In genomic region chr13:84570206-84570605, GRCm38 (mm10) we compare ENCODE assay signal across 19 mouse cellular contexts.
DNase-seq lines count a peak whose midpoint lies in the region; ATAC-seq and TF ChIP-seq lines count a peak whose summit lies in the region.
"Had no signal": no experiment of that assay in that cellular context is flagged by ENCODE, and none has a peak within 500 bp of the region (broad histone marks: within the 10 kb centered on the region; RNA-seq: fewer than 3 reads in every experiment).

No protein-coding gene starts in this region.

- DNase-seq in left cerebral cortex, postnatal 4 days: peak; percentile 27
- no peak for DNase-seq in left cerebral cortex, postnatal 10 days (ENCODE audit: extremely low spot score in 1 of 2, low spot score in 2 of 2)
- DNase-seq in forebrain, embryonic 11.5 days (ENCODE audit: low spot score): no peak
- peak; percentile 20 for DNase-seq in forebrain, postnatal 0 days
- no peak for DNase-seq in kidney, adult 8-10 months
- no peak for DNase-seq in kidney, postnatal 14 days
- no peak for DNase-seq in left cerebral cortex, adult 11 months (ENCODE audit: low spot score)
- DNase-seq: adrenal gland, postnatal 14 days; B cell, adult 2 months; cerebellum, adult 8-10 months; gastrocnemius, postnatal 10 days; heart, adult 2 months; kidney, adult 2 months; kidney, postnatal 4 days; lung, adult 18-20 months; lung, postnatal 4 days had no signal

- no peak for TF ChIP-seq CTCF in forebrain, postnatal 0 days (IDR thresholded peaks at IDR 0.05; ENCODE audit: low read depth)

- H3K4me3 ChIP-seq in forebrain, embryonic 11.5 days (ENCODE audit: low read depth, low read length): no peak overlapping the region
- H3K4me3 ChIP-seq in forebrain, postnatal 0 days (ENCODE audit: low read depth, low read length): no peak overlapping the region
- no peak overlapping the region for H3K4me3 ChIP-seq in midbrain, embryonic 13.5 days (replicated peaks)
- H3K4me3 ChIP-seq: embryonic facial prominence, embryonic 15.5 days; heart, adult 2 months; heart, embryonic 15.5 days had no signal

- no peaks in the 10 kb centered on the region for H3K27me3 ChIP-seq in forebrain, embryonic 11.5 days (ENCODE audit: control insufficient read depth, insufficient read depth, low read length)
- H3K27me3 ChIP-seq in forebrain, postnatal 0 days (ENCODE audit: insufficient read depth, low read length): no peaks in the 10 kb centered on the region
- no peaks in the 10 kb centered on the region for H3K27me3 ChIP-seq in midbrain, embryonic 13.5 days
- H3K27me3 ChIP-seq: embryonic facial prominence, embryonic 15.5 days; heart, embryonic 15.5 days had no signal

- no peaks in the 10 kb centered on the region for H3K36me3 ChIP-seq in forebrain, embryonic 11.5 days (ENCODE audit: control insufficient read depth, insufficient read depth, low read length)
- H3K36me3 ChIP-seq in forebrain, postnatal 0 days (ENCODE audit: insufficient read depth): no peaks in the 10 kb centered on the region
- no peaks in the 10 kb centered on the region for H3K36me3 ChIP-seq in midbrain, embryonic 13.5 days
- H3K36me3 ChIP-seq: embryonic facial prominence, embryonic 15.5 days; heart, embryonic 15.5 days had no signal

- intact Hi-C loops in left cerebral cortex, postnatal 4 days (cut with DNase I): no loop called here
- intact Hi-C loops in left cerebral cortex, postnatal 10 days (cut with DNase I): no loop called here

- 34% methylated on average over 2 of the region's 2 CpGs for WGBS in forebrain, embryonic 11.5 days
- WGBS in forebrain, postnatal 0 days: 17% methylated on average over 2 of the region's 2 CpGs
- WGBS in midbrain, embryonic 13.5 days: 31% methylated on average over 2 of the region's 2 CpGs

- peak overlapping the region; percentile 88 for H3K27ac ChIP-seq in forebrain, embryonic 11.5 days (ENCODE audit: low read depth, low read length)
- peak overlapping the region; percentile 83 for H3K27ac ChIP-seq in forebrain, postnatal 0 days (ENCODE audit: low read depth, low read length)
- H3K27ac ChIP-seq in midbrain, embryonic 13.5 days: peak overlapping the region; percentile 82
- H3K27ac ChIP-seq: embryonic facial prominence, embryonic 15.5 days; heart, adult 2 months; heart, embryonic 15.5 days had no signal

- no peak overlapping the region for H3K4me2 ChIP-seq in forebrain, embryonic 11.5 days (ENCODE audit: low read depth, low read length, severe bottlenecking)
- H3K4me2 ChIP-seq in forebrain, postnatal 0 days (ENCODE audit: low read depth): no peak overlapping the region
- no peak overlapping the region for H3K4me2 ChIP-seq in midbrain, embryonic 13.5 days (replicated peaks)
- H3K4me2 ChIP-seq: embryonic facial prominence, embryonic 15.5 days; heart, embryonic 15.5 days had no signal

- no peaks in the 10 kb centered on the region for H3K9me3 ChIP-seq in forebrain, embryonic 11.5 days (ENCODE audit: control insufficient read depth, low read length)
- no peaks in the 10 kb centered on the region for H3K9me3 ChIP-seq in forebrain, postnatal 0 days (ENCODE audit: low read length)
- no peaks in the 10 kb centered on the region for H3K9me3 ChIP-seq in midbrain, embryonic 13.5 days
- H3K9me3 ChIP-seq: embryonic facial prominence, embryonic 15.5 days; heart, embryonic 15.5 days had no signal

- no peak for ATAC-seq in forebrain, embryonic 11.5 days (replicated peaks; ENCODE audit: low FRiP score)
- ATAC-seq in forebrain, postnatal 0 days: no peak
- no peak for ATAC-seq in midbrain, embryonic 13.5 days

- H3K4me1 ChIP-seq in forebrain, embryonic 11.5 days (replicated peaks; ENCODE audit: control insufficient read depth, insufficient read depth, low read length): peaks cover 11% of the 10 kb centered on the region
- peaks cover 31% of the 10 kb centered on the region for H3K4me1 ChIP-seq in forebrain, postnatal 0 days (ENCODE audit: insufficient read depth)
- peaks cover 40% of the 10 kb centered on the region for H3K4me1 ChIP-seq in midbrain, embryonic 13.5 days (replicated peaks)
- H3K4me1 ChIP-seq: embryonic facial prominence, embryonic 15.5 days; heart, embryonic 15.5 days had no signal

- no peak overlapping the region for H3K9ac ChIP-seq in forebrain, embryonic 11.5 days (ENCODE audit: low read length)
- H3K9ac ChIP-seq in forebrain, postnatal 0 days: no peak overlapping the region
- H3K9ac ChIP-seq in midbrain, embryonic 13.5 days (replicated peaks): no peak overlapping the region
- H3K9ac ChIP-seq: embryonic facial prominence, embryonic 15.5 days; heart, embryonic 15.5 days had no signal

Comparison
In these comparisons a context has a peak if more than half of its experiments do, and no peak if none do; other contexts are left out.
1. DNase-seq: peak in left cerebral cortex, postnatal 4 days (single experiment) and forebrain, postnatal 0 days (single experiment); none in left cerebral cortex, postnatal 10 days (0 of 2), forebrain, embryonic 11.5 days (single experiment), kidney, adult 8-10 months (0 of 2), kidney, postnatal 14 days (single experiment) and left cerebral cortex, adult 11 months (single experiment).
2. Peak in every context shown above with its lines, with median percentiles within 50 percentile points of each other: H3K27ac ChIP-seq.